Comparison of ENCODE assay signal across 21 mouse cellular contexts in the genomic region with DNA sequence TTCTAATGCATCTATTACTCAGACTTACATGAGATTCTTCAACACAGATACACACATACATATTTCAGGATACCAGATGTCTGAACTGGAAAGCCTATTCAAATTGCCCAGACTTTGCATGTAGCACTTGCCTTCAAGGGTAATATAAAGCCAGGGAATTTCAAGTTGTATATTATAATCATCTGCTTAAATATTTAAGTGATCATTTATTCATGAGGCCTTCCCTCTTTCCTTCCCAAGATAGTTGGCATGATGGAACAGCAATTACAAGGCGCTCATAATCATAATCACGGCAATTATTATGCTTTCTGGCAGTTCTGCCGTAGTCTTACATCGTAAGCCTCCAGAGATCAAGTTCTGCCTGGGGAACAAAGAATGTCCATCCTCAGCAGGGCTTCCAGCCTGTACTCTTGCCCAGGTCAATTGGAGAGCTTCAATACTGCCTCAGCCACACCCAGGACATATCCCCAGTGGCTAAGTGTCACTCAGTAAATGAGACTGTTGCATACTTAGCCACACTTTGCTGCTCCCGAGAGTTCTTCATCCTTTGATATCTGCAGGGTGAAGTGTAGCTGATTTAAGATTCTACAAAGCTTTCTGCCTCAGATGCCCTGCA.
DNase-seq lines count a peak whose midpoint lies in the region; ATAC-seq and TF ChIP-seq lines count a peak whose summit lies in the region.
"Had no signal": no experiment of that assay in that cellular context is flagged by ENCODE, and none has a peak within 500 bp of the region (broad histone marks: within the 10 kb centered on the region; RNA-seq: fewer than 3 reads in every experiment).

No protein-coding gene starts in this region.

- TF ChIP-seq CTCF in hindbrain, postnatal 0 days (IDR thresholded peaks at IDR 0.05; ENCODE audit: low read depth): no peak

- no peaks in the 10 kb centered on the region for H3K27me3 ChIP-seq in embryonic facial prominence, embryonic 14.5 days (replicated peaks; ENCODE audit: control insufficient read depth, insufficient read depth, low read length)
- H3K27me3 ChIP-seq in embryonic facial prominence, embryonic 10.5 days (replicated peaks; ENCODE audit: low read depth, poor library complexity, severe bottlenecking): no peaks in the 10 kb centered on the region
- no peaks in the 10 kb centered on the region for H3K27me3 ChIP-seq in hindbrain, embryonic 13.5 days
- H3K27me3 ChIP-seq in hindbrain, postnatal 0 days (ENCODE audit: insufficient read depth, low read length): no peaks in the 10 kb centered on the region
- no peaks in the 10 kb centered on the region for H3K27me3 ChIP-seq in midbrain, embryonic 14.5 days (ENCODE audit: control insufficient read depth, insufficient read depth, low read length)
- no peaks in the 10 kb centered on the region for H3K27me3 ChIP-seq in midbrain, embryonic 10.5 days (ENCODE audit: low read depth, poor library complexity, severe bottlenecking)
- no peaks in the 10 kb centered on the region for H3K27me3 ChIP-seq in midbrain, embryonic 16.5 days (ENCODE audit: control insufficient read depth, insufficient read depth, low read depth, low read length)
- H3K27me3 ChIP-seq: embryonic facial prominence, embryonic 13.5 days; heart, embryonic 15.5 days had no signal

- no peaks in the 10 kb centered on the region for H3K4me1 ChIP-seq in embryonic facial prominence, embryonic 14.5 days (ENCODE audit: control insufficient read depth, insufficient read depth, low read length)
- H3K4me1 ChIP-seq in embryonic facial prominence, embryonic 10.5 days: no peaks in the 10 kb centered on the region
- H3K4me1 ChIP-seq in hindbrain, embryonic 13.5 days (replicated peaks): no peaks in the 10 kb centered on the region
- H3K4me1 ChIP-seq in hindbrain, postnatal 0 days (ENCODE audit: insufficient read depth, low read length): no peaks in the 10 kb centered on the region
- H3K4me1 ChIP-seq in midbrain, embryonic 14.5 days (ENCODE audit: control insufficient read depth, insufficient read depth, low read length): no peaks in the 10 kb centered on the region
- no peaks in the 10 kb centered on the region for H3K4me1 ChIP-seq in midbrain, embryonic 10.5 days
- H3K4me1 ChIP-seq in midbrain, embryonic 16.5 days (ENCODE audit: control insufficient read depth, insufficient read depth, low read length): no peaks in the 10 kb centered on the region; the same call in 1 of the 2 replicates
- H3K4me1 ChIP-seq: heart, embryonic 15.5 days had no signal

- WGBS in embryonic facial prominence, embryonic 14.5 days: 72% methylated on average over 5 of the region's 5 CpGs
- WGBS in embryonic facial prominence, embryonic 10.5 days: 84% methylated on average over 5 of the region's 5 CpGs
- 77% methylated on average over 5 of the region's 5 CpGs for WGBS in hindbrain, embryonic 13.5 days
- WGBS in hindbrain, postnatal 0 days: 61% methylated on average over 5 of the region's 5 CpGs
- WGBS in midbrain, embryonic 14.5 days: 55% methylated on average over 5 of the region's 5 CpGs
- 92% methylated on average over 5 of the region's 5 CpGs for WGBS in midbrain, embryonic 10.5 days
- 57% methylated on average over 5 of the region's 5 CpGs for WGBS in midbrain, embryonic 16.5 days

- no peak overlapping the region for H3K27ac ChIP-seq in embryonic facial prominence, embryonic 14.5 days (replicated peaks; ENCODE audit: low read depth, low read length)
- no peak overlapping the region for H3K27ac ChIP-seq in embryonic facial prominence, embryonic 10.5 days (replicated peaks)
- H3K27ac ChIP-seq in hindbrain, embryonic 13.5 days: 0 out of 2 replicates have a peak overlapping the region, but pooled peaks have one; percentile 27
- no peak overlapping the region for H3K27ac ChIP-seq in hindbrain, postnatal 0 days
- H3K27ac ChIP-seq in midbrain, embryonic 14.5 days (replicated peaks; ENCODE audit: low read depth, low read length): no peak overlapping the region
- no peak overlapping the region for H3K27ac ChIP-seq in midbrain, embryonic 10.5 days (replicated peaks)
- H3K27ac ChIP-seq in midbrain, embryonic 16.5 days (ENCODE audit: low read length): peak overlapping the region; percentile 53; the same call in 1 of the 2 replicates
- H3K27ac ChIP-seq: embryonic facial prominence, embryonic 13.5 days; heart, adult 2 months; heart, embryonic 15.5 days had no signal

- ATAC-seq in embryonic facial prominence, embryonic 14.5 days (ENCODE audit: low read depth): no peak
- peak; percentile 52 for ATAC-seq in hindbrain, embryonic 13.5 days (ENCODE audit: low FRiP score)
- no peak for ATAC-seq in hindbrain, postnatal 0 days
- peak; percentile 67; the same call in 1 of the 2 replicates for ATAC-seq in midbrain, embryonic 14.5 days (ENCODE audit: low FRiP score, low TSS enrichment)
- ATAC-seq in midbrain, embryonic 16.5 days: peak; percentile 76
- ATAC-seq: CD4-positive, CD25-positive, alpha-beta regulatory T cell, adult 4 months; hindbrain, embryonic 16.5 days had no signal

- no peaks in the 10 kb centered on the region for H3K36me3 ChIP-seq in embryonic facial prominence, embryonic 14.5 days (ENCODE audit: control insufficient read depth, insufficient read depth, low read length)
- no peaks in the 10 kb centered on the region for H3K36me3 ChIP-seq in embryonic facial prominence, embryonic 10.5 days (replicated peaks)
- H3K36me3 ChIP-seq in hindbrain, embryonic 13.5 days: no peaks in the 10 kb centered on the region
- H3K36me3 ChIP-seq in hindbrain, postnatal 0 days (ENCODE audit: insufficient read depth, low read length): no peaks in the 10 kb centered on the region
- H3K36me3 ChIP-seq in midbrain, embryonic 14.5 days (ENCODE audit: control insufficient read depth, insufficient read depth, low read length): no peaks in the 10 kb centered on the region
- H3K36me3 ChIP-seq in midbrain, embryonic 10.5 days: no peaks in the 10 kb centered on the region
- H3K36me3 ChIP-seq in midbrain, embryonic 16.5 days (ENCODE audit: control insufficient read depth, insufficient read depth, low read length): no peaks in the 10 kb centered on the region
- H3K36me3 ChIP-seq: embryonic facial prominence, embryonic 13.5 days; G1E; heart, embryonic 15.5 days had no signal

- no peak overlapping the region for H3K4me3 ChIP-seq in embryonic facial prominence, embryonic 14.5 days (ENCODE audit: low read depth, low read length)
- H3K4me3 ChIP-seq in embryonic facial prominence, embryonic 10.5 days: no peak overlapping the region
- H3K4me3 ChIP-seq in hindbrain, embryonic 13.5 days: no peak overlapping the region
- no peak overlapping the region for H3K4me3 ChIP-seq in hindbrain, postnatal 0 days (ENCODE audit: low read length)
- no peak overlapping the region for H3K4me3 ChIP-seq in midbrain, embryonic 14.5 days (replicated peaks; ENCODE audit: low read depth, low read length)
- H3K4me3 ChIP-seq in midbrain, embryonic 10.5 days: no peak overlapping the region
- H3K4me3 ChIP-seq in midbrain, embryonic 16.5 days (ENCODE audit: low read depth, low read length): no peak overlapping the region
- H3K4me3 ChIP-seq: embryonic facial prominence, embryonic 13.5 days; heart, adult 2 months; heart, embryonic 15.5 days had no signal

- H3K9me3 ChIP-seq in embryonic facial prominence, embryonic 14.5 days (ENCODE audit: control insufficient read depth, low read length): no peaks in the 10 kb centered on the region
- H3K9me3 ChIP-seq in embryonic facial prominence, embryonic 10.5 days: no peaks in the 10 kb centered on the region
- H3K9me3 ChIP-seq in hindbrain, embryonic 13.5 days: no peaks in the 10 kb centered on the region
- no peaks in the 10 kb centered on the region for H3K9me3 ChIP-seq in hindbrain, postnatal 0 days (ENCODE audit: low read length)
- H3K9me3 ChIP-seq in midbrain, embryonic 14.5 days (ENCODE audit: control insufficient read depth, low read length): no peaks in the 10 kb centered on the region
- no peaks in the 10 kb centered on the region for H3K9me3 ChIP-seq in midbrain, embryonic 10.5 days (replicated peaks)
- H3K9me3 ChIP-seq in midbrain, embryonic 16.5 days (replicated peaks; ENCODE audit: control insufficient read depth, low read length, poor library complexity, severe bottlenecking): no peaks in the 10 kb centered on the region
- H3K9me3 ChIP-seq: embryonic facial prominence, embryonic 13.5 days; G1E; heart, embryonic 15.5 days had no signal

- no peak overlapping the region for H3K4me2 ChIP-seq in embryonic facial prominence, embryonic 14.5 days (ENCODE audit: low read depth, low read length)
- no peak overlapping the region for H3K4me2 ChIP-seq in hindbrain, embryonic 13.5 days
- no peak overlapping the region for H3K4me2 ChIP-seq in hindbrain, postnatal 0 days (ENCODE audit: low read depth, low read length)
- 0 out of 2 replicates have a peak overlapping the region, but pooled peaks have one; percentile 1 for H3K4me2 ChIP-seq in midbrain, embryonic 14.5 days (ENCODE audit: low read length)
- no peak overlapping the region for H3K4me2 ChIP-seq in midbrain, embryonic 16.5 days (ENCODE audit: low read length)
- H3K4me2 ChIP-seq: embryonic facial prominence, embryonic 13.5 days; heart, embryonic 11.5 days; heart, embryonic 15.5 days had no signal

- no peak overlapping the region for H3K9ac ChIP-seq in embryonic facial prominence, embryonic 14.5 days (ENCODE audit: low read depth, low read length)
- no peak overlapping the region for H3K9ac ChIP-seq in hindbrain, embryonic 13.5 days
- H3K9ac ChIP-seq in hindbrain, postnatal 0 days (replicated peaks; ENCODE audit: low read length): no peak overlapping the region
- H3K9ac ChIP-seq in midbrain, embryonic 14.5 days (replicated peaks; ENCODE audit: low read length): no peak overlapping the region
- no peak overlapping the region for H3K9ac ChIP-seq in midbrain, embryonic 16.5 days (ENCODE audit: low read depth, low read length)
- H3K9ac ChIP-seq: embryonic facial prominence, embryonic 13.5 days; heart, embryonic 15.5 days had no signal

- DNase-seq in embryonic facial prominence, embryonic 14.5 days (ENCODE audit: low spot score): peak; percentile 2
- no peak for DNase-seq in embryonic facial prominence, embryonic 10.5 days (ENCODE audit: low spot score)
- DNase-seq in hindbrain, postnatal 0 days (ENCODE audit: low spot score): no peak
- peak; percentile 52 for DNase-seq in midbrain, embryonic 14.5 days
- no peak for DNase-seq in midbrain, embryonic 10.5 days (ENCODE audit: low spot score)
- DNase-seq in adrenal gland, adult 2 months: no peak
- DNase-seq: B cell, adult 2 months; cerebellum, adult 11-12 months; cerebellum, adult 9-10 months; cerebellum, postnatal 25 days; gastrocnemius, postnatal 14 days; heart, postnatal 14 days had no signal

Comparison
In these comparisons a context has a peak if more than half of its experiments do, and no peak if none do; other contexts are left out.
1. ATAC-seq: peak in hindbrain, embryonic 13.5 days (single experiment), midbrain, embryonic 14.5 days (single experiment) and midbrain, embryonic 16.5 days (single experiment); none in embryonic facial prominence, embryonic 14.5 days (single experiment) and hindbrain, postnatal 0 days (single experiment).
2. DNase-seq: peak in embryonic facial prominence, embryonic 14.5 days (single experiment) and midbrain, embryonic 14.5 days (single experiment); none in embryonic facial prominence, embryonic 10.5 days (single experiment), hindbrain, postnatal 0 days (single experiment), midbrain, embryonic 10.5 days (single experiment) and adrenal gland, adult 2 months (single experiment).
3. H3K27ac ChIP-seq: peak in hindbrain, embryonic 13.5 days (single experiment) and midbrain, embryonic 16.5 days (single experiment); none in embryonic facial prominence, embryonic 14.5 days (single experiment), embryonic facial prominence, embryonic 10.5 days (single experiment), hindbrain, postnatal 0 days (single experiment), midbrain, embryonic 14.5 days (single experiment) and midbrain, embryonic 10.5 days (single experiment).